Mouse (Mus musculus) stomach, postnatal 0 days (tissue): Measurements from ENCODE around the gene Man2a1. TPM values are rescaled to one million over a fixed set of nuclear protein-coding genes. Genes with fewer than 3 reads are reported as not detected.

Experiments
- ATAC-seq: fragments of 200-750 bp; cut with Nextera tagmentation; 2 replicates; pipeline ENCODE4 v1.8.0; 2017; ENCODE audit not compliant: low FRiP score, low TSS enrichment
- DNase-seq: peaks from one replicate; pipeline ENCODE4 v3.0.0-alpha.2; 2016; ENCODE audit warnings: low spot score
- H3K27ac ChIP-seq: fragments of 300-500 bp; sonication (generic); replicated peaks from 2 replicates; pipeline ENCODE4 v1.5.1; 2014; ENCODE audit warnings: mild to moderate bottlenecking, control low read depth
- H3K27me3 ChIP-seq: fragments of 300-500 bp; sonication (generic); 2 replicates; pipeline ENCODE4 v1.6.1; 2014; ENCODE audit warnings: low read length; ENCODE audit not compliant: control insufficient read depth, insufficient read depth
- H3K36me3 ChIP-seq: fragments of 300-500 bp; sonication (generic); 2 replicates; pipeline ENCODE4 v1.6.1; 2014; ENCODE audit warnings: low read length, mixed read lengths; ENCODE audit not compliant: control insufficient read depth, insufficient read depth
- H3K4me1 ChIP-seq: fragments of 300-500 bp; sonication (generic); replicated peaks from 2 replicates; pipeline ENCODE4 v1.6.1; 2014; ENCODE audit warnings: antibody characterized with exemption; ENCODE audit not compliant: control insufficient read depth, insufficient read depth
- H3K4me2 ChIP-seq: fragments of 300-500 bp; sonication (generic); replicated peaks from 2 replicates; pipeline ENCODE4 v1.6.1; 2014; ENCODE audit warnings: low read depth, mild to moderate bottlenecking, control low read depth, moderate library complexity
- H3K4me3 ChIP-seq: fragments of 300-500 bp; sonication (generic); 2 replicates; pipeline ENCODE4 v1.5.1; 2014; ENCODE audit warnings: low read depth, low read length, control low read depth
- H3K9ac ChIP-seq: fragments of 300-500 bp; sonication (generic); 2 replicates; pipeline ENCODE4 v1.6.1; 2014; ENCODE audit warnings: mild to moderate bottlenecking, low read length, control low read depth, mixed read lengths
- H3K9me3 ChIP-seq: fragments of 300-500 bp; sonication (generic); 2 replicates; pipeline ENCODE4 v1.6.1; 2016; ENCODE audit warnings: low read length; ENCODE audit not compliant: control insufficient read depth
- CTCF ChIP-seq: IDR thresholded peaks from 2 replicates; pipeline ENCODE4 v1.5.1; 2016; ENCODE audit warnings: antibody characterized with exemption, low read depth, mild to moderate bottlenecking, moderate library complexity
- EP300 ChIP-seq: optimal IDR thresholded peaks from 2 replicates; pipeline ENCODE3; 2016; ENCODE audit warnings: antibody characterized with exemption
- WGBS: fragments of 180-500 bp; shearing (Covaris S2); extraction: QIAGEN DNeasy Blood & Tissue Kit; methylation state at CpG from one replicate; pipeline ENCODE4 v1.1.7; 2014; 5-methylcytosine and 5-hydroxymethylcytosine counted together
- polyA plus RNA-seq: library from polyadenylated mRNA; unstranded; fragments of >200 nt; fragmentation: Nextera tagmentation; extraction: Ambion mirVana; gene quantifications from 2 replicates; pipeline ENCODE4 v1.2.1, GENCODE M21; 2015

Man2a1 gene
- polyA plus RNA-seq, 1 experiment from 2014 or later, result 9.3 TPM

DNA sequence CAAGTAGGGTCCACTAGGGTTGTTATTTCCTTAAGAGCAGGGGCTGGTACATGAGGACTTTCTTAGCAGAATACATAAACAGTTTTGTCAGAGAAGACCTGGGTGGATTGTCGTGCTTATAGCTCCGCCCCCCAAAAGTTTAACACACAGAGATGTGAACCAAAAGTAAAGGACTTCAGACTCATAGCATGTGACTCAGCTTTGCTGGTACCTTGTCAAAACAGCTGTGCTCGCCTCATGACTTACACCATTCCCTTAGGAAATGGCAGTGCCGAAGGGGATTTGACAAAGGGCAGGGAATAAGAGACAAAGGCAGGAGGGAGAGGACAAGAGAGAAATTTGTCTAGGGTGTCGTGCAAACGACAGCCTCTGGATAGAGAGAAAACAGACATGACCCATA lies 166.0 kb downstream of the Man2a1 start:
- no peaks in the 10 kb centered on the region for H3K9me3 ChIP-seq
- H3K9ac ChIP-seq, result no peak overlapping the region
- no peak overlapping the region for H3K4me2 ChIP-seq
- H3K27me3 ChIP-seq, result no peaks in the 10 kb centered on the region
- H3K36me3 ChIP-seq, result no peaks in the 10 kb centered on the region
- 50% methylated on average over 6 of the region's 6 CpGs for WGBS
- H3K4me1 ChIP-seq, result no peaks in the 10 kb centered on the region
- DNase-seq (no peak), ATAC-seq (no peak)
- no peak overlapping the region for H3K4me3 ChIP-seq
- no peak for TF ChIP-seq EP300
- TF ChIP-seq CTCF, result no peak
- H3K27ac ChIP-seq, result no peak overlapping the region

DNA sequence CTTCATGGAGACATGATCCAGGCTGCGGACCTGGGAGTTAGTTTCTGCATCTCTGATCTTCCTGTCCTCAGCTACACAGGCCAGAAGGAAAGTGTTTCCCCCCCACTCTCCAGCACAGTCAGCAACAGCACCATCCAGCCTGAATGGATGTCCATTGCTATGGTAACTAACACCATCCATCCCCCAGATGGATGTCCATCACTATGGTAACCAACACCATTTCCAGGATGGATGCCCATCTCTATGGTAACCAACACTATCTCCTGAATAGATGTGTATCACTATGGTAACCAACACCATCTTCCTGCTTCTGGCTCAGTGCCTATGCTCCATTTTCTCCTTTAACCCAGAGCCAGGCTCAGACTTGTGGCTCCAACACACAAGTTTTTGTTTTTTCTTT lies 169.7 kb downstream of the Man2a1 start:
- DNase-seq (no peak), ATAC-seq (no peak)

DNA sequence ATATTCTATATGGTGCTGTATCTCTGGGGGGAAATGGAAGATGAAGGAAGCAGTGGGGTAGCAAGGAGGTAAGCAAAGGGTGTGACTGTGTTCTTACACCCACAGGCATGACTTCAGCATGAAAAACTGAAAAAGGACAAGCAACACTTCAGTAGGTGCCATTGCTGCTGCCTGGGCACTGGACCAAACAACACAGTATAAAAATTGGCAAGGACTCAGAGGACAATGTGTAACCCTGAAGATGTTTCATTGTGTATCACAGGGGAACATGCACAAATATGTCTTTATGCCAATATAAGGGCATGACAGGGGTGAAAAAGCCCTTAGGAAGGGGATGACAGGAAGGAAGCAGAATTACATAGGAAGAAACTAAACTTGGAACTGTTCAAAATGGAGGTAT lies 172.1 kb downstream of the Man2a1 start:
- Histone ChIP-seq H3K36me3 (no peaks in the 10 kb centered on the region), H3K27me3 (no peaks in the 10 kb centered on the region), H3K27ac (no peak overlapping the region), H3K4me3 (no peak overlapping the region), H3K4me2 (no peak overlapping the region), H3K4me1 (no peaks in the 10 kb centered on the region), H3K9ac (no peak overlapping the region), H3K9me3 (no peaks in the 10 kb centered on the region)
- DNase-seq (no peak), ATAC-seq (no peak)
- TF ChIP-seq CTCF (no peak), EP300 (no peak)

More for the DNA sequence above, 169.7 kb downstream of the Man2a1 start:
- Histone ChIP-seq H3K4me2 (no peak overlapping the region), H3K4me3 (no peak overlapping the region), H3K36me3 (no peaks in the 10 kb centered on the region), H3K27ac (no peak overlapping the region), H3K9ac (no peak overlapping the region), H3K27me3 (no peaks in the 10 kb centered on the region), H3K4me1 (no peaks in the 10 kb centered on the region), H3K9me3 (no peaks in the 10 kb centered on the region)
- WGBS, result 92% methylated on average over 1 of the region's 1 CpGs
- TF ChIP-seq CTCF (no peak), EP300 (no peak)

DNA sequence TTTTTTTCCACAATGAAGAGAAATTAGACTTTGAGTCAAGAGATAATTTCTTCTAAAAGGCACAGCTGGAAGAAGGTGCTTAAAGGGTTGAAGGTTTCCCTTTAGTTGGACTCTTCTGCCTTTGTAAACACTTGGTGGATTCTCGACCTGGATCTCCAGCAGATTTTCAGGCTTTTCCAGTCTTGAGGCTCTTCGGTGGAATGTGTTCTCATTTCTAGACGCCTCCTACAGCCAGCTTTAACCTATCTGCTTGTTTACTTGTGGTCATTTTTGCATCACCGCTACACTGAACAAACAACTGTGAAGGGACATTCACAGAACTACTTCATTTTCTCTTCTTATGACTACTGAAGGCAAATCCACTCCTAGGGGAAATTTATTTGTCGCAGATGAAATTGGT lies 173.7 kb downstream of the Man2a1 start:
- H3K4me2 ChIP-seq, result no peak overlapping the region
- TF ChIP-seq EP300, result no peak
- TF ChIP-seq CTCF, result no peak
- 77% methylated on average over 5 of the region's 5 CpGs for WGBS
- no peak overlapping the region for H3K27ac ChIP-seq
- DNase-seq, result no peak
- H3K4me3 ChIP-seq, result no peak overlapping the region
- no peaks in the 10 kb centered on the region for H3K4me1 ChIP-seq
- no peaks in the 10 kb centered on the region for H3K27me3 ChIP-seq
- no peak overlapping the region for H3K9ac ChIP-seq
- no peaks in the 10 kb centered on the region for H3K36me3 ChIP-seq
- ATAC-seq, result no peak
- H3K9me3 ChIP-seq, result no peaks in the 10 kb centered on the region

DNA sequence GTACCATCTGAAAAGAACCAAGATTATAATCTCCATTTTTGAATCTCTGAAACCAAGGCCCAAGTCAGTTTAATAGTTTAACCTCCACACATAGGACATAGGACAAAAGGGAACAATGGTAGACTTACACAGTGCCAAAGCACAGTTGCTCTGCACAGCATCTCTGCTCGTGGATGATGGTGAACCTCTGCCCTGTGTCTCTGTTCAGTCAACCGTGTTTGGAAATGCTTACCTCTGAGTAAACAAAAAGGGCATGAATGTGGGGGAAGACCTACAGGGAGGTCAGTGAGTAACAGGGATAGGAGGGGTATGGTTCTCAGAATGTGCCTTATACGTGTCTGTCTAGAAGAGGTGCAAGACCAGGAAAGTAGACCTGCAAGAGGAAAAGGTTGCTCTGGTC lies 177.8 kb downstream of the Man2a1 start:
- H3K27ac ChIP-seq, result no peak overlapping the region
- TF ChIP-seq CTCF (no peak), EP300 (no peak)
- 52% methylated on average over 3 of the region's 3 CpGs for WGBS
- no peaks in the 10 kb centered on the region for H3K27me3 ChIP-seq
- no peaks in the 10 kb centered on the region for H3K4me1 ChIP-seq
- H3K9ac ChIP-seq, result no peak overlapping the region
- H3K9me3 ChIP-seq, result no peaks in the 10 kb centered on the region
- H3K4me2 ChIP-seq, result no peak overlapping the region
- no peaks in the 10 kb centered on the region for H3K36me3 ChIP-seq
- DNase-seq, result no peak
- no peak overlapping the region for H3K4me3 ChIP-seq
- no peak for ATAC-seq

DNA sequence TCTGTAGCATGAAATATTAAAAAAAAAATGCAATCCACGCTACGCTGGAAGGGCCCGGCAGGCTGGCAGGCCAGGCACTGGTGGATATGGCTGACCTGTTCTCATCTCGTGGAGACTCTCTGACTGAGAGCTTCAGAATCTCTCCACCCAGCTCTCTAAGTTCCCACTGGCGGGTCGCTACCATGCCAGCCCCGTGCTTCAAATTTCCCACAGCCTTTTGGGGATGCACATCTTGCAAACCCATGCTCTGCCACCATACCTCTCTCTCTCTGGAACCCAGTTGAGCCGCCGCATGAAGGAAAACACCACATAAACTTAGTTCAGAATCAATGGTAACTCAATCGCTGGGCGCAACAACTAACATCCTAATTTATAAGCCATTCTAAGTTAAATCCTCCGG lies 178.2 kb downstream of the Man2a1 start:
- Histone ChIP-seq H3K27ac (no peak overlapping the region), H3K27me3 (no peaks in the 10 kb centered on the region), H3K4me2 (no peak overlapping the region), H3K9me3 (no peaks in the 10 kb centered on the region), H3K4me3 (no peak overlapping the region), H3K4me1 (no peaks in the 10 kb centered on the region), H3K9ac (no peak overlapping the region), H3K36me3 (no peaks in the 10 kb centered on the region)
- ATAC-seq (no peak), DNase-seq (no peak)
- 94% methylated on average over 12 of the region's 12 CpGs for WGBS
- TF ChIP-seq EP300 (no peak), CTCF (no peak)
